ENCODE assay signal across 8 mouse cellular contexts in genomic region chr7:58399651-58400050, GRCm38 (mm10).
DNase-seq lines count a peak whose midpoint lies in the region; ATAC-seq and TF ChIP-seq lines count a peak whose summit lies in the region.

No protein-coding gene starts in this region.

- no peaks in the 10 kb centered on the region for H3K27me3 ChIP-seq in heart, embryonic 15.5 days
- no peaks in the 10 kb centered on the region for H3K27me3 ChIP-seq in megakaryocyte, embryonic 14.5 days (replicated peaks)

- in situ Hi-C loops in ES-E14 (cut with MboI; ENCODE audit: low sequenced_read_pairs in 2 of 2, unreplicated experiment in 2 of 2), result loop anchor here in 1 of 2 experiments (10.0 kb wide), 1 partner anchor 55 kb away; no protein-coding TSS in a partner anchor

- peak overlapping the region; percentile 29 for H3K27ac ChIP-seq in heart, embryonic 15.5 days
- no peak overlapping the region for H3K27ac ChIP-seq in ES-E14 (ENCODE audit: insufficient read depth, low read depth, low read length, poor library complexity, severe bottlenecking)

- ATAC-seq in heart, embryonic 15.5 days (replicated peaks; ENCODE audit: insufficient number of reproducible peaks, insufficient read depth, low FRiP score, low read depth), result no peak
- peak; percentile 23 to 34; a peak in 3 of 4 replicates for ATAC-seq in hematopoietic stem cell, adult 5-6 weeks (replicated peaks in 1 of 2; ENCODE audit: insufficient read depth in 1 of 2, low FRiP score in 2 of 2, low TSS enrichment in 1 of 2, low read depth in 1 of 2, poor library complexity in 2 of 2, severe bottlenecking in 2 of 2)

- WGBS in heart, embryonic 15.5 days, result 53% methylated on average over 5 of the region's 5 CpGs

- H3K9me3 ChIP-seq in heart, embryonic 15.5 days (replicated peaks), result no peaks in the 10 kb centered on the region
- no peaks in the 10 kb centered on the region for H3K9me3 ChIP-seq in ES-E14 (ENCODE audit: control insufficient read depth, insufficient read depth, low read depth, low read length)
- H3K9me3 ChIP-seq in megakaryocyte, embryonic 14.5 days, result no peaks in the 10 kb centered on the region

- peaks cover 5% of the 10 kb centered on the region for H3K4me1 ChIP-seq in heart, embryonic 15.5 days (replicated peaks)
- 0 out of 4 replicates have a peak, but pooled peaks cover 0 to 3% of the 10 kb centered on the region in 2 experiments for H3K4me1 ChIP-seq in ES-E14 (ENCODE audit: control insufficient read depth in 2 of 2, insufficient read depth in 2 of 2, low read length in 2 of 2, poor library complexity in 1 of 2)
- peaks cover 30% of the 10 kb centered on the region for H3K4me1 ChIP-seq in megakaryocyte, embryonic 14.5 days

- H3K36me3 ChIP-seq in heart, embryonic 15.5 days, result no peaks in the 10 kb centered on the region
- no peaks in the 10 kb centered on the region for H3K36me3 ChIP-seq in ES-E14 (ENCODE audit: control insufficient read depth, insufficient read depth, low read length, poor library complexity, severe bottlenecking)
- H3K36me3 ChIP-seq in megakaryocyte, embryonic 14.5 days (replicated peaks; ENCODE audit: low read length), result no peaks in the 10 kb centered on the region

- H3K4me2 ChIP-seq in heart, embryonic 15.5 days, result peak overlapping the region; percentile 68

- H3K4me3 ChIP-seq in heart, embryonic 15.5 days, result peak overlapping the region; percentile 56
- H3K4me3 ChIP-seq in ES-E14 (ENCODE audit: insufficient read depth in 1 of 2, low read depth in 1 of 2, low read length in 2 of 2, poor library complexity in 1 of 2, severe bottlenecking in 1 of 2), result peak overlapping the region; percentile 49 to 59; a peak in 3 of 4 replicates
- peak overlapping the region; percentile 93 for H3K4me3 ChIP-seq in megakaryocyte, embryonic 14.5 days (replicated peaks)

- H3K9ac ChIP-seq in heart, embryonic 15.5 days, result peak overlapping the region; percentile 41; the same call in 1 of the 2 replicates
- no peak overlapping the region for H3K9ac ChIP-seq in ES-E14 (ENCODE audit: insufficient read depth, low read depth, low read length, poor library complexity, severe bottlenecking)

- no peak for DNase-seq in heart, adult 9 months (ENCODE audit: low spot score in 2 of 2)
- no peak for DNase-seq in ES-E14 (ENCODE audit: low read depth, low spot score)
- DNase-seq in left cerebral cortex, adult 11 months (ENCODE audit: low spot score), result no peak
- no peak for DNase-seq in spleen, adult 18-20 months
- DNase-seq in cerebellum, postnatal 14 days, result no peak

TF ChIP-seq in ES-E14, 5 proteins besides CTCF, POLR2A, EP300 and RAD21:
- TF ChIP-seq ZC3H11A (IDR thresholded peaks at IDR 0.05; ENCODE audit: borderline replicate concordance, low read depth, low read length), result no peak
- no peak for TF ChIP-seq CHD2 (IDR thresholded peaks at IDR 0.05; ENCODE audit: low read depth, low read length)
- TF ChIP-seq ZNF384 (IDR thresholded peaks at IDR 0.05; ENCODE audit: low read depth, low read length), result no peak
- no peak for TF ChIP-seq MAFK (IDR thresholded peaks at IDR 0.05; ENCODE audit: insufficient read depth, low read depth, low read length)
- no peak for TF ChIP-seq HCFC1 (IDR thresholded peaks at IDR 0.05; ENCODE audit: borderline replicate concordance, insufficient read depth, low read length)
